Mouse (Mus musculus) urinary bladder, postnatal 10 days (tissue): ENCODE measurements around the gene Clca3a2.
"Not testable (repeated sequence)": the region's sequence is repeated elsewhere in the genome, so short reads cannot be mapped to it uniquely, and the experiment has no call there.

ENCODE experiments used
- DNase-seq: peaks from one replicate; pipeline ENCODE4 v3.0.0; 2022; ENCODE audit warnings: low spot score

Clca3a2 gene

GRCm38 (mm10) chr3:144747706-144748105 lies 71.6 kb downstream of the Clca3a2 start:
- DNase-seq = not testable (repeated sequence)
